Mouse (Mus musculus): ENCODE results near the gene Kcne1.

Kcne1 gene

GRCm38 (mm10) chr16:92359229-92359628 lies at the start of gene Kcne1:
Gene Kcne1 (minus strand): TSS chr16:92359468.
- DNase-seq (ENCODE audit: low read depth, low spot score), result no peak

GRCm38 (mm10) chr16:92407883-92408282 lies 48.6 kb upstream of the Kcne1 start:
- DNase-seq (ENCODE audit: low read depth, low spot score), result no peak

GRCm38 (mm10) chr16:92404141-92404540 lies 44.9 kb upstream of the Kcne1 start:
- no peak for DNase-seq (ENCODE audit: low read depth, low spot score)

GRCm38 (mm10) chr16:92403069-92403468 lies 43.8 kb upstream of the Kcne1 start:
- no peak for DNase-seq (ENCODE audit: low read depth, low spot score)

- no peak for DNase-seq (ENCODE audit: low read depth, low spot score)
Measured at GRCm38 (mm10) chr16:92402216-92402615, 42.9 kb upstream of the Kcne1 start.

GRCm38 (mm10) chr16:92401206-92401605 lies 41.9 kb upstream of the Kcne1 start:
- DNase-seq (ENCODE audit: low read depth, low spot score), result no peak

- DNase-seq (ENCODE audit: low read depth, low spot score), result peak; percentile 93
Measured at GRCm38 (mm10) chr16:92399490-92400458, 40.5 kb upstream of the Kcne1 start.

GRCm38 (mm10) chr16:92398574-92399118 lies 39.4 kb upstream of the Kcne1 start:
- DNase-seq (ENCODE audit: low read depth, low spot score), result no peak

- no peak for DNase-seq (ENCODE audit: low read depth, low spot score)
Measured at GRCm38 (mm10) chr16:92397745-92398573, 38.7 kb upstream of the Kcne1 start.

GRCm38 (mm10) chr16:92393732-92394131 lies 34.5 kb upstream of the Kcne1 start:
- no peak for DNase-seq (ENCODE audit: low read depth, low spot score)

GRCm38 (mm10) chr16:92387692-92388091 lies 28.4 kb upstream of the Kcne1 start:
- DNase-seq (ENCODE audit: low read depth, low spot score), result no peak

- DNase-seq (ENCODE audit: low read depth, low spot score), result peak; percentile 57
Measured at GRCm38 (mm10) chr16:92385062-92385461, 25.8 kb upstream of the Kcne1 start.

GRCm38 (mm10) chr16:92383412-92383811 lies 24.1 kb upstream of the Kcne1 start:
- DNase-seq (ENCODE audit: low read depth, low spot score), result no peak

- DNase-seq (ENCODE audit: low read depth, low spot score), result no peak
Measured at GRCm38 (mm10) chr16:92382508-92382907, 23.2 kb upstream of the Kcne1 start.

- no peak for DNase-seq (ENCODE audit: low read depth, low spot score)
Measured at GRCm38 (mm10) chr16:92381092-92381491, 21.8 kb upstream of the Kcne1 start.

GRCm38 (mm10) chr16:92376976-92377375 lies 17.7 kb upstream of the Kcne1 start:
- no peak for DNase-seq (ENCODE audit: low read depth, low spot score)

- no peak for DNase-seq (ENCODE audit: low read depth, low spot score)
Measured at GRCm38 (mm10) chr16:92371623-92372022, 12.4 kb upstream of the Kcne1 start.

GRCm38 (mm10) chr16:92369260-92369659 lies 10.0 kb upstream of the Kcne1 start:
- DNase-seq (ENCODE audit: low read depth, low spot score), result no peak

- DNase-seq (ENCODE audit: low read depth, low spot score), result no peak
Measured at GRCm38 (mm10) chr16:92365477-92365876, 6.2 kb upstream of the Kcne1 start.

- DNase-seq (ENCODE audit: low read depth, low spot score), result no peak
Measured at GRCm38 (mm10) chr16:92360711-92361110, 1.4 kb upstream of the Kcne1 start.

GRCm38 (mm10) chr16:92358734-92359133 lies 534 bp downstream of the Kcne1 start:
- DNase-seq (ENCODE audit: low read depth, low spot score), result no peak

- no peak for DNase-seq (ENCODE audit: low read depth, low spot score)
Measured at GRCm38 (mm10) chr16:92357566-92357965, 1.7 kb downstream of the Kcne1 start.
